Mouse (Mus musculus) lung, postnatal 0 days (tissue): ENCODE data around the gene Mfng. TPM values are rescaled to one million over a fixed set of nuclear protein-coding genes. Genes with fewer than 3 reads are reported as not detected.
A peak's percentile ranks its signal among the peaks of the same experiment; 100 is the strongest.

ENCODE experiments used
- ATAC-seq: fragments of 200-750 bp; cut with Nextera tagmentation; 2 replicates; pipeline ENCODE4 v1.8.0; 2017; ENCODE audit warnings: moderate library complexity
- DNase-seq: peaks from one replicate; pipeline ENCODE4 v3.0.0-alpha.2; 2016; ENCODE audit warnings: low spot score
- H3K27ac ChIP-seq: fragments of 300-500 bp; sonication (generic); 2 replicates; pipeline ENCODE4 v1.5.1; 2014; ENCODE audit warnings: antibody characterized with exemption, mild to moderate bottlenecking, low read length, mixed read lengths
- H3K27me3 ChIP-seq: fragments of 300-500 bp; sonication (generic); replicated peaks from 2 replicates; pipeline ENCODE4 v1.6.1; 2014; ENCODE audit warnings: low read length, mixed read lengths; ENCODE audit not compliant: insufficient read depth
- H3K36me3 ChIP-seq: fragments of 300-500 bp; sonication (generic); 2 replicates; pipeline ENCODE4 v1.6.1; 2014; ENCODE audit warnings: low read length, mixed read lengths; ENCODE audit not compliant: insufficient read depth
- H3K4me1 ChIP-seq: fragments of 300-500 bp; sonication (generic); 2 replicates; pipeline ENCODE4 v1.6.1; 2014; ENCODE audit warnings: antibody characterized with exemption, low read depth, low read length, mixed read lengths; ENCODE audit not compliant: insufficient read depth
- H3K4me2 ChIP-seq: fragments of 300-500 bp; sonication (generic); replicated peaks from 2 replicates; pipeline ENCODE4 v1.6.1; 2014; ENCODE audit warnings: low read depth, mild to moderate bottlenecking, low read length, moderate library complexity, mixed read lengths
- H3K4me3 ChIP-seq: fragments of 300-500 bp; sonication (generic); 2 replicates; pipeline ENCODE4 v1.5.1; 2014; ENCODE audit warnings: low read depth, low read length
- H3K9ac ChIP-seq: fragments of 300-500 bp; sonication (generic); replicated peaks from 2 replicates; pipeline ENCODE4 v1.6.1; 2014; ENCODE audit warnings: low read depth, mild to moderate bottlenecking
- H3K9me3 ChIP-seq: fragments of 300-500 bp; sonication (generic); 2 replicates; pipeline ENCODE4 v1.6.1; 2016; ENCODE audit warnings: low read length, mixed read lengths
- CTCF ChIP-seq: IDR thresholded peaks from 2 replicates; pipeline ENCODE4 v1.5.1; 2016; ENCODE audit warnings: antibody characterized with exemption, mild to moderate bottlenecking
- EP300 ChIP-seq: IDR thresholded peaks from 2 replicates; pipeline ENCODE4 v1.6.1; 2016; ENCODE audit warnings: antibody characterized with exemption, mild to moderate bottlenecking, control low read depth
- WGBS: fragments of 180-500 bp; shearing (Covaris S2); extraction: QIAGEN DNeasy Blood & Tissue Kit; methylation state at CpG from one replicate; pipeline ENCODE4 v1.1.7; 2014; 5-methylcytosine and 5-hydroxymethylcytosine counted together
- polyA plus RNA-seq: library from polyadenylated mRNA; unstranded; fragments of >200 nt; fragmentation: Nextera tagmentation; extraction: Ambion mirVana; gene quantifications from 2 replicates; pipeline ENCODE4 v1.2.1, GENCODE M21; 2015

Gene Mfng
- polyA plus RNA-seq, 1 experiment from 2014 or later, result 47.8 TPM

DNA sequence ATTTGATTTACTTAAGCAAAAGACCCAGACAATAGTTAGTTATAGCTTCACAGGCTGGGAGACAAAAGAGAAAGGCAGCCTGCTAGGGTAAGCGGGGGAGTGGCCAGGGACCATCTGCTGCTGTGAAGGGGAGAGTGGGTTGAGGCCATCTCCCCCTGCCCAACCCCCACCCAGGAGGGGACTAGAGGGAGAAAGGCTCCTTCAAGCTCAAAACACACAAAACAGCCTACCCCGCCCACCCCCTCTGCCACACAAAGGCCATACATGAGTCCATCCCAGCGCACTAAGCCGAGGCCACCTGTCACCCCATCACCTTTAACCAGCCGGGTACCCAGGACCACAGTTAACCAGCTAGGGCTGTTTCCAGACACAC, 2.3 kb downstream of the Mfng start:
- peak overlapping the region; percentile 32; the same call in 1 of the 2 replicates for H3K9ac ChIP-seq
- H3K4me3 ChIP-seq, result 0 out of 2 replicates have a peak overlapping the region, but pooled peaks have one; percentile 14
- TF ChIP-seq EP300 (no peak), CTCF (no peak)
- peak overlapping the region; percentile 82 for H3K27ac ChIP-seq
- 52% methylated on average over 5 of the region's 5 CpGs for WGBS
- H3K9me3 ChIP-seq, result no peaks in the 10 kb centered on the region
- peak overlapping the region; percentile 46 for H3K4me2 ChIP-seq
- ATAC-seq (no peak), DNase-seq (no peak)
- H3K36me3 ChIP-seq, result peaks cover 8% of the 10 kb centered on the region; the same call in 1 of the 2 replicates
- no peaks in the 10 kb centered on the region for H3K27me3 ChIP-seq
- H3K4me1 ChIP-seq, result no peaks in the 10 kb centered on the region

DNA sequence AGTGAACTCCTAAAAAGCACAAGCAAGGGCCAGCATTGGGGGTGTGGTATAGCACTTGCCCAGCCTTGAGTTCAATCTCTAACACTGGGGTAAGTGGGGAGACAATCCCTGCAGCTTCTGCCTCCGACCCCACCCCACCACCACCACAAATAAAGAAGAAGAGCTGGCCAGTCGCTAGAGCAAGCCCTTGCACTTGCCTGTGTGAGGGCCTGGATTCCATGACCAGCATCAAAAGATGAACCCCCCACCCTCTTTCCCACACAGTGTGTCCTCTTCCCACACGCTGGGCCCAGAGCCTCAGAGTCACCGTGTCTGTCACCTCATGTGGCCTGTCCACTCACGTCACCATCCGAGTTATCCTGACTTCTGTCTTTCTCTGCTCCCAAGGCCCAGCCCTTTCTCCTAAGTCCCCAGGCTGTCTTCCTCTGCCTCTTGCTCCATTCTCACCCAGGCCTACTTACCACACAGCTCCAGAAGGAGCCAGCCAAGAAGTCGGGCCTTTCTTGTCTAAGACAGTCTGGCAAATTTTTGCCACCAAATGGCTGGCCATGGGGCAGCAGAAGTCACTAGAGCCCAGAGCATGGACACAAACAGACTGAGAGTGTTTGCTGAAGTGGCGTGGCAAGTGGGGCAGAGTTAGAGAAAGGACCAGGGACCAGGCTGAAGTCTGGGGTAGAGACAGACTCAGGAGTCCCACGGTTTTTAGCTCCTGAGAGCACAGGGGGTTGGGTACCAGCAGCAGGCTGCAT, 2.9 kb downstream of the Mfng start:
- 49% methylated on average over 9 of the region's 9 CpGs for WGBS
- TF ChIP-seq EP300 (no peak), CTCF (no peak)
- H3K9me3 ChIP-seq, result no peaks in the 10 kb centered on the region
- DNase-seq (no peak), ATAC-seq (no peak)
- H3K4me2 ChIP-seq, result peak overlapping the region; percentile 46
- H3K36me3 ChIP-seq, result peaks cover 6% of the 10 kb centered on the region; the same call in 1 of the 2 replicates
- H3K4me3 ChIP-seq, result no peak overlapping the region
- no peak overlapping the region for H3K9ac ChIP-seq
- H3K27ac ChIP-seq, result peak overlapping the region; percentile 62; the same call in 1 of the 2 replicates
- H3K4me1 ChIP-seq, result no peaks in the 10 kb centered on the region
- no peaks in the 10 kb centered on the region for H3K27me3 ChIP-seq

DNA sequence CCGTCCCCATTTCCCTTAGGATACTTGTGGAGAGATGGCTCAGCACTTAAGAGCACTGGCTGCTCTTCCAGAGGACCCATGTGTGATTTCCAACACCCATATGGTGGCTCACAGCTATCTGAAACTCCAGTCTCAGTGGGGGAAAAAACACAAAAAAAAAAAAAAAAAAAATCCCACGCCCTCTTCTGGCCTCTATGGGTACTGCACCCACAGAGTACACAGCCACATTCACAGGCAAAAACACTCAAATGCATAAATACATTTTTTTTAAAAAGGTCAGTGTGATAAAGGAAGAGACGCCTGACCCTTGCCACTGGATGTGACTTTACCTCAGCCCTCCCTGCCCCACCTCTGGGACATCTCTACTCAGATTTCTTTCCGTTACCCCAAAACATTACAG, 4.2 kb downstream of the Mfng start:
- no peak for ATAC-seq

DNA sequence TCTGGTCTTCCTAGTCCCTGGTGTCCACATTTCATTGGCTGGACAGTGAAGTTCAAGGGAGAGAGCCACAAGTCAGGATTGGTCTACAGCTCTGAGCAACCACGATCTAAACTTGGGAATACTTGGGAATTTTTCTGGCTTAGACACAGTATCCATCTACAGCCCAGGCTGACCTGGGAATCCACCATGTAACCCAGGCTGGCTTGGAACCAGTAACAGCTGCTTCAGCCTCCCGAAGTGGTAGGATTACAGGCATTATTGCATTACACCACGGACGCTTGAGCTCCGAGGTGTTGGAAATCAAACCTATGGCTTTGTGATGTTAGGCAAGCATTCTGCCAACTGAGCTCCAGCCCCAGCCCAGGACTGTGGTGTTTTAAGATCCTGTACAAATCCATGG, 9.6 kb downstream of the Mfng start:
- WGBS, result 84% methylated on average over 5 of the region's 5 CpGs
- ATAC-seq (no peak), DNase-seq (no peak)
- Histone ChIP-seq H3K36me3 (no peaks in the 10 kb centered on the region), H3K27ac (no peak overlapping the region), H3K9ac (no peak overlapping the region), H3K9me3 (no peaks in the 10 kb centered on the region), H3K27me3 (no peaks in the 10 kb centered on the region), H3K4me3 (no peak overlapping the region), H3K4me1 (no peaks in the 10 kb centered on the region), H3K4me2 (no peak overlapping the region)
- TF ChIP-seq EP300, result no peak
- TF ChIP-seq CTCF, result no peak

More for the DNA sequence above, 4.2 kb downstream of the Mfng start:
- H3K27me3 ChIP-seq, result no peaks in the 10 kb centered on the region
- H3K4me3 ChIP-seq, result no peak overlapping the region
- DNase-seq, result no peak
- no peaks in the 10 kb centered on the region for H3K4me1 ChIP-seq
- no peaks in the 10 kb centered on the region for H3K36me3 ChIP-seq
- H3K27ac ChIP-seq, result no peak overlapping the region
- TF ChIP-seq EP300, result no peak
- peak; percentile 45 for TF ChIP-seq CTCF
- H3K4me2 ChIP-seq, result no peak overlapping the region
- no peak overlapping the region for H3K9ac ChIP-seq
- H3K9me3 ChIP-seq, result no peaks in the 10 kb centered on the region
- 91% methylated on average over 4 of the region's 4 CpGs for WGBS

DNA sequence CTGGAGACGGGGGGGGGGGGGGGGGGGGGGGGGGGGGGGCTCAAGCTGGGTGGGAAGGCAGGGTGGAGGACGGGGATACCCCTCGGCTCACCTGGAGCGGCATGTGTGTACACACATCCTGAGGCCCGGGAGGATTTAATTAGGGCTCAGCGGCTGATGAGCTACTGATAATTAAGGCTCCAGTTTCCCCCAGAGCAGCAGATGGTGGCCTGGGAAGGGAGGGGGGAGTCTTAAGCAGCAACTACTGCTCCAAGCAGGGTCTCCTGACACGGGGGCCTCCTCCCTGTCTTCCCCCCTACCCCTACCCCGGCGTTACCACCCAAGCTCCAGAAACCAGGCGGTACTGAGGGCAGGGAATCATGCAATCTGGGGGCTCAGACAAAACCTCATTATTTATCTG, 10.1 kb downstream of the Mfng start:
- ATAC-seq (no peak), DNase-seq (no peak)
- 55% methylated on average over 8 of the region's 10 CpGs for WGBS
- H3K4me3 ChIP-seq, result no peak overlapping the region
- no peaks in the 10 kb centered on the region for H3K4me1 ChIP-seq
- no peak overlapping the region for H3K9ac ChIP-seq
- no peaks in the 10 kb centered on the region for H3K36me3 ChIP-seq
- no peaks in the 10 kb centered on the region for H3K9me3 ChIP-seq
- no peak overlapping the region for H3K4me2 ChIP-seq
- no peaks in the 10 kb centered on the region for H3K27me3 ChIP-seq
- TF ChIP-seq CTCF, result no peak
- no peak for TF ChIP-seq EP300
- H3K27ac ChIP-seq, result no peak overlapping the region

DNA sequence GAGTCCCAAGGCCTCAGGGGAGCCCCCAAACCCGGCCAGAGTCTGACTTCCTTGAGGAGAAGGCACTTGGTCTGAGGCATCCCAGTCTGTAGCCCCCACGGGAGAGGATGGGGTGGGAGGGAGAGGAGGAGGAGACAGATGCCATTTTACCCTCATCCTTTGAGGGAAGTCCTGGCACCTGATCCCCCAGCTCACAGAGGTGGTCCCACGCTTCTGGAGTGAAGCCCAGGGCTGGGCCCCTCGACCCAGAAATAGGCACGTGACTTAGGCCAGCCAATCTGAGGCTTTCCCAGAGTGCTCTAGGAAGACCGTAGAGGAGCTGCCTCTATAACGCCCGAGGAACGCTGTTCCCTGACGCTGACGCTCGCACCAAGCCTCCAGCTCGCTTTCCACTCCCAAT, 12.2 kb downstream of the Mfng start:
- Histone ChIP-seq H3K9me3 (no peaks in the 10 kb centered on the region), H3K27me3 (no peaks in the 10 kb centered on the region), H3K4me1 (no peaks in the 10 kb centered on the region), H3K4me3 (no peak overlapping the region), H3K36me3 (no peaks in the 10 kb centered on the region), H3K9ac (no peak overlapping the region), H3K4me2 (no peak overlapping the region), H3K27ac (no peak overlapping the region)
- DNase-seq, result no peak
- TF ChIP-seq EP300, result no peak
- no peak for TF ChIP-seq CTCF
- ATAC-seq, result no peak
- 73% methylated on average over 13 of the region's 13 CpGs for WGBS
